Mouse (Mus musculus) CD4-positive, CD25-positive, alpha-beta regulatory T cell, adult 4 months (primary cell): ENCODE measurements around the gene Slc12a9. TPM values are rescaled to one million over a fixed set of nuclear protein-coding genes. Genes with fewer than 3 reads are reported as not detected.

Source experiments
- ATAC-seq: one replicate; pipeline ENCODE4 v1.8.0; 2017
- polyA plus RNA-seq, 2 experiments: library from polyadenylated mRNA; unstranded; fragments of 100-300 nt; shearing (Covaris generic); gene quantifications; one replicate each; pipeline ENCODE4 v1.2.1; 2017

Gene Slc12a9
- polyA plus RNA-seq, result 10 to 100 TPM in 1 of 2 experiments, 1 to 10 TPM in 1; 9.2 to 16.7 TPM

GRCm38 (mm10) chr5:137333512-137334174 lies at the start of gene Slc12a9:
Slc12a9 (minus strand) TSS chr5:137333597.
- ATAC-seq, result peak; percentile 97

- no peak for ATAC-seq
Measured at GRCm38 (mm10) chr5:137381152-137381551, 47.8 kb upstream of the Slc12a9 start.

GRCm38 (mm10) chr5:137377603-137378002 lies 44.2 kb upstream of the Slc12a9 start:
- ATAC-seq, result no peak

GRCm38 (mm10) chr5:137377176-137377575 lies 43.8 kb upstream of the Slc12a9 start:
- ATAC-seq, result no peak

GRCm38 (mm10) chr5:137376722-137377121 lies 43.3 kb upstream of the Slc12a9 start:
- ATAC-seq, result no peak

- ATAC-seq, result no peak
Measured at GRCm38 (mm10) chr5:137376198-137376597, 42.8 kb upstream of the Slc12a9 start.

- ATAC-seq, result no peak
Measured at GRCm38 (mm10) chr5:137375627-137376026, 42.2 kb upstream of the Slc12a9 start.

- no peak for ATAC-seq
Measured at GRCm38 (mm10) chr5:137374521-137375080, 41.2 kb upstream of the Slc12a9 start.

GRCm38 (mm10) chr5:137373371-137373950 lies 40.1 kb upstream of the Slc12a9 start:
- no peak for ATAC-seq

GRCm38 (mm10) chr5:137369665-137370064 lies 36.3 kb upstream of the Slc12a9 start:
- ATAC-seq, result no peak

- ATAC-seq, result no peak
Measured at GRCm38 (mm10) chr5:137358382-137358781, 25.0 kb upstream of the Slc12a9 start.

- ATAC-seq, result no peak
Measured at GRCm38 (mm10) chr5:137354091-137354490, 20.7 kb upstream of the Slc12a9 start.

GRCm38 (mm10) chr5:137352011-137352975 lies 18.9 kb upstream of the Slc12a9 start:
- no peak for ATAC-seq

GRCm38 (mm10) chr5:137351394-137351793 lies 18.0 kb upstream of the Slc12a9 start:
- ATAC-seq, result no peak

GRCm38 (mm10) chr5:137351058-137351380 lies 17.6 kb upstream of the Slc12a9 start:
- ATAC-seq, result no peak

- ATAC-seq, result no peak
Measured at GRCm38 (mm10) chr5:137350205-137351057, 17.0 kb upstream of the Slc12a9 start.

- no peak for ATAC-seq
Measured at GRCm38 (mm10) chr5:137349384-137350204, 16.2 kb upstream of the Slc12a9 start, which contains the start of gene Ephb4. Ephb4 (plus strand) TSS chr5:137350109.

GRCm38 (mm10) chr5:137348482-137349383 lies 15.3 kb upstream of the Slc12a9 start:
- ATAC-seq, result no peak

- no peak for ATAC-seq
Measured at GRCm38 (mm10) chr5:137347856-137348255, 14.5 kb upstream of the Slc12a9 start.

GRCm38 (mm10) chr5:137346983-137347382 lies 13.6 kb upstream of the Slc12a9 start:
- ATAC-seq, result no peak
